Mouse (Mus musculus): Measurements from ENCODE around the gene Ccdc32. TPM values are rescaled to one million over a fixed set of nuclear protein-coding genes. Genes with fewer than 3 reads are reported as not detected.
"Not testable (repeated sequence)": the region's sequence is repeated elsewhere in the genome, so short reads cannot be mapped to it uniquely, and the experiment has no call there.

Gene Ccdc32
- total RNA-seq (2022): 1 to 10 TPM; 2.9 to 5.4 (median 4.2) TPM

DNA sequence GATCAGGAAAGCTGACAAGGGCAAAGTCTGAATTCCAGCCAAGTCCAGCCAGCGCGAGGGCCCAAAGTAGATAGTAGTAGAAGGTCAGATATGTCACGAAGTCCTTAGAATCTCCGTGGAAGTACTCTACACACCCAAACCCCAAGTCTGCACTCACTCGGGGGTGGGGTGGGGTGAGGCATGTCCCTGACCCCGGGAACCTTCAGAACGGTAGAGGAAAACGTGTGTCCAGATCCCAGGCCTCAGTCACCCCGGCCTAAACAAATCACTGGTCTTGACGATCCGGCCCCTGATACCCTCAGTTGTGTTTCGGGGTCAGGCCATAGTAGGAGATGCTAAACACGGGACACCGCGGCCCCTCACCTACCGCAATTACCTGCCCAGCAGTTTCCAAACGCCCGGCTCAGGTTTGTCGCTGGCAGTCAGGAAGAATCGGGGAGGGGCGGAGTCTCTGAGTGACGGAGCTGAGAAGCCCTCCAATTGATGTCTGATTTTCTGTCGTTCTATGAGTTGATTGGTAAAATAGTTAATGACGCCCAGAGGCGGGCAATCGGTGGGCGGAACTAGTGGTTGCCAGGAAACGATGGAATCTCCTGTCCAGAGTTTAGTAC lies at the start of gene Ccdc32:
Ccdc32 (minus strand) TSS at position 453 of the 611 bp plus-strand sequence.
- peak; percentile 93 to 97 for DNase-seq (ENCODE audit: low spot score in 2 of 2)

DNA sequence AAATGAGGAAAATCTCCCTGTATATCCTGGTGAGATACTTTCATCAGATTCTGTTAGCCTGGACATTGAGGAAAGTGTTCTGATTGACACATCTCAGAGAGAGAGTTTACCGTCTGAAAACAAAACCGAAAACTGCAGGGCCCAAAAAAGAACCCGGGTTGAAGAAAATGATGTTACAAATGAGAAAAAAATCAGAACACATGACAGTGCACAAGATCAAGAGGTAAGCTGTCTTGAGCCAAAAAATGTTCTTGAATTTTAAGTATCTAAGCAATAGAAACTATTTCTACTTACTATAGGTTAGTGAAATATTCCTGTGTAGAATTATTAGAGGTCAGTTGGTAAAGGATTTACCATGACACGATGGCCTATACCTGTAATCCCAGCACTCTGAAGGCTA lies 43.2 kb upstream of the Ccdc32 start:
- DNase-seq (ENCODE audit: low spot score in 2 of 2): no peak

DNA sequence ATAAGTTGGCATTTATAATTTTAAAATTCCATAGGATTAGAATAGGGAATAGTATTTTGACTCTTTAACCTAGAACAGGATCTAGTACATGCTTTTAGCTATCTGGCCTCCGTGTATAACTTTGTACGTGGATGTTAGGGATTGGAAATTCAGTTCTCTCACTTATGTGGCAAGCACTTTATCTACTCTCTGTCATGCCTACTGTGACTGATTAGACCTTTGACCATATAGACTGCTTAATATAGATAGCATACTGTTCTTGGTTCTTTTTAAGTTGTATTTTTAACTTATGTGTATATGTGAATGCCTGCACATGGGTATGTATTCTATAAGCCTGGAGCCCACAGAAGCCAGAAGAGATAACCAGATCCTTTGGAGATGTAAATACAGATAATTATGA lies 30.9 kb upstream of the Ccdc32 start:
- no peak for DNase-seq (ENCODE audit: low spot score in 2 of 2)

DNA sequence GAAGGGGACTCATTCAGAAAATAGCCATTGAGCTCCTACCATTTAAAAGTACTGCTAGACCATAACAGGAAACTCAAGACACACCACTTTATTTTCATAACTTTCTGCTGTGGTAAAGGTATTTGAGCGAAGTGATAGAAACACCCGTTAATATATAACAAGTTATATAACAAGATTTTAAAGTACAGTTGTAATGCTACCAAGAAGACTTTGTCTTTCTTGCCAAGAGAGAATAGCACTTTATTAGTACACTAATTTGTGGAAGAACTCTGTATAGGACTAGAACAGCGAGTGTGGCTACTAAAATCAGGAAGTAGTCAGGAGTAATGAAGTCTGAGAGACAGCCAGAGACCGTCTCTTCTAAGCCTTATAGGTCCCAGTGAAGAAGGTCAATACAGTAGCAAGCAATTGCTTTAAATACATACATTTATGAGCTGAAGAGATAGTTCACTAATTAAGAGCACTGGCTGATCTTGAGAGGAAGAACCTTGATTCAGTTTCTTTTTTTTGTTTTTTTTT lies 21.0 kb upstream of the Ccdc32 start:
- no peak for DNase-seq (ENCODE audit: low spot score in 2 of 2)

DNA sequence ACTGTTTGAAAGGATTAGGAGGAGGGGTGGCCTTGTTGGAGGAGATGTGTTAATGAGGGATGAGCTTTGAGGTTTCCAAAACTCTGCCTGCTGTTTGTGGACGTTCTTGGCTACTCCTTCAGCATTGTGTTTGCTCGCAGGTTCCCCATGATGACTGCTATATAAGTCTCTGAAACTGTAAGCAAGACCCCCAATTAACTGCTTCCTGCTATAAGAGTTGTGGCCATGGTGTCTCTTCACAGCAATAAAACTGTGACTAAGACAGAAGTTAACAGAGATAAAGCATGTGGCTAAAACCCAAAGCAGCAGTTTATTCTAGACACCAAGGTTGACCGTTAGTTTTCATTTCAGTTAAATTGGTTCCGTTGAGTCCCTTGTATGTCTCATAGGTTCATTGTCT lies 18.7 kb upstream of the Ccdc32 start:
- no peak for DNase-seq (ENCODE audit: low spot score in 2 of 2)

DNA sequence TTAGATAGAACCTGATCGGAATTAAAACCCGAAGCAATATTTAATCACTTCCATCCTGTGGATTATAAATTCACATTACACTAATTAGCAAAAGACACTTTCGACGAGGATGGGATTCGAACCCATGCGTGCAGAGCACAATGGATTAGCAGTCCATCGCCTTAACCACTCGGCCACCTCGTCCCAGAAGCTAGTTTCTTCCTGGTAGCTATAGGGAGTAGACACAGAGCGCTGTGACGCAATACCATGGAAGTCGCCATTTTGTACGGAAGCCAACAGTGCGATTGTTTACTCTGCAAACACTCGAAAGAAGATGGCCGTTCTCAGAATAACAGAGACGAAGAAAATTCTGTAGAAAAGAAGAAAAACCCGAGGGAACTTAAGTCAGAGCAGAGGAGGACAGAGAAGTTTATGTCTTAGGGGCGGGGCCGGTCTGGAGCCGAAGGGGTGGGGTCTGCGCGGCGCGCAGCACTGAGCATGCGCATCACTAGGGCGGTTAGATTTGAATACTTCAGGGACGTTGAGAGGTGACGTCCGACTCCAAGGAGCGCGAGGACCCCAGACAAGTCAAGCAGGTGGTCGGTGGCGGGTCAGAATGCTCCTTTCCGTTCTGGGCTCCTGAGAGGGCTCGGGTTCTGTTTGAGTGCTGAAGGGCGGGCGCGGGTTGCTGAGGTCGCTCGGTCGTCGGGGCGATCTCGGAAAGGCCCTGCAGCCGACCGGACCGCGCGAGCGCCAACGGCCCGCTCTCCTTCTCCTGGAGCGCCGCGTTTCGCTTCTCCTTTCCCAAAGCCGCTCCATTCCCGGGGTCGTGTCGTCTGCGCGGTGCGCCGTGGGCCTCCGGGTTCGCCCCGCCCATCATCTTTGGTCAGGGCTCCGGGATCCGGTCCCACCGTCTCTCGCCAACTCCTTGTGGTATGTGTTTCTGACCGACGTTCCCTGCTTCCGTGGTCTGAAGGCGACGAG lies 17.7 kb upstream of the Ccdc32 start, which contains the start of gene Knl1:
Knl1 (plus strand) TSS at position 471 of the 963 bp plus-strand sequence.
- peak; percentile 88 to 91 for DNase-seq (ENCODE audit: low spot score in 2 of 2)

DNA sequence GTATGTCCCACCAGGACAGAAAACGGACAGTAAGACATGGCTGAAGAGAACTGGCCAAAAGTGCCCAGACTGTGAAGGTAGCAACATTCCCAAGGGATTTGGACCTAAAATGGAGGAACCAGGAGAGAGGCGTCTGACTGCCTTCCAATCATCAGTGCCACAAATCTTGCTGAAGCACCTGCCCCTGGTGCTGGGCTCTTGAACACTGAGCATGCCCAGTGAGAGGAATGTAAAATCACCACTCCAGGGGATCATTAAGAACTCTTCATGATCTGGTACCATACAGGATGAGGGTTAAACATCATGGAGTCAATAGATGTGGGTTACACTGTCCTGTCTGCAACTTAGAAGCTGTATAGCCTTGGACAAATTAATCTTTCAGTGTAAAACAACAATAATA lies 16.0 kb upstream of the Ccdc32 start:
- no peak for DNase-seq (ENCODE audit: low spot score in 2 of 2)

DNA sequence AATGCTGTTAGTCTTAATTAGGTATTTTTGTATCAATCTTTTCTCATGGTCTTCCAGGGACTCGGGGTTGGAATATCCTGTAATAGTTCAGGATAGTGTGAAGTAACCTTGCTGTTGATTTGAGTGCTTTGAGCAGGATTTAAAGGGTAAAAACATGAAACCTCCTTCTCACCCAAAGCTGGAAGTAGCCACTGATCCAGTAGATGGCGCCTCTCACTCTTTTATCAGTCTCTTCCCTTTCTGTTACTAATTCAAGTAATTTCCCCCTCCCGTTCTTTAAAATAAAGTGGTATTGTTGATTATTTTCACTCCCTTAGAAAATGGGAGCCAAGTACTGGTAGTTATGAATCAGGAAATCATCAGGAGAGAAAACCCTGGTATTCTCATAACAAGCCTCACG lies 11.7 kb upstream of the Ccdc32 start:
- DNase-seq (ENCODE audit: low spot score in 2 of 2): no peak

DNA sequence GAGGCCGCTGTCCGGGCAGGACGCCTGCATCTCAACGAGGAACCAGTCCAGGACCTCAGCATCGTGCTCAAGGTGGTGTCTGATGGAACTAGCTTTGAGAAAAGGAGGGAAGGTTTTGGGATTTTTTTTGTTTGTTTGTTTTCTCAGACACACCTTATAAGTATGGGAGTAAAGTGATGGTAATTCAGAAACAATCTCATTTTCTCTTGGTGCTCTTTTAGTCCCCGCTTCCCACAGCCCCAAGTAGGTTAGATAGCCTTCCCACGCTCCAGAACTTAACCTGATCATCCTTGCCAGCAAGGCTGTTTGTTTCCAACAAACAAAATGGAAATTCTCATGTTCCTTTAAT lies 6.2 kb upstream of the Ccdc32 start:
- no peak for DNase-seq (ENCODE audit: low spot score in 2 of 2)

DNA sequence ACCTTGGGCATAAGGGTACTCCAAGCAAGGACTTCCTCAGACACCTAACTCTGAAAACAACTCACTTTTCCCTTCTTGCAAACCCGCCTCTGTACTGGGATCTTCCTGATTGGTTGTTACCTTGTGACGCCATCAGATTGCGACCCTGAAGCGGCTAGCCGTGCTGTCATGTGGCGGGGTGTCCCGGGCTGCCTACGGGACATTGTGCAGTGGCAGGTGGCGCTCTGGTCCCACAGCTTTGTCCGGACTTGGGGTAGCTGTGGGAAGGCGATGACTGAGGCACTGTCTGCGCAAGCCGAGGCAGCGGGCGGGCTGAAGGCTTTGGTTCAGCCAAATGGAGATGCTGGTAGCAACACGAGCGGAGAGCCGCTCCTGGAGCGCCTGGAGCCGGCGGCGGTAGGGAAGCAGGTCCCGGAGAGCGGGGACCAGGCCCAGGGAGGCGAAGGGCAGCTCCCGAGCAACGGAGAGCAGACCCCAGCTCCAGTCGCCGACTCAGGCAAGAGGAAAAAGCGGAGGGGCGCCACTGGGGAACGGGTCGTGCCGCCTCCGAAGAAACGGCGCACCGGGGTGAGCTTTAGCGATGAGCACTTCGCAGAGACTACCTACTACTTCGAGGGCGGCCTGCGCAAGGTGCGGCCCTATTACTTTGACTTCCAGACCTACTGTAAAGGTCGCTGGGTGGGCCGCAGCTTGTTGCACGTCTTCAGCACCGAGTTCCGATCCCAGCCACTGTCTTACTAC lies 5.6 kb upstream of the Ccdc32 start, which contains the start of gene Rpusd2:
Rpusd2 (plus strand) TSS at position 135 of the 741 bp plus-strand sequence.
- DNase-seq (ENCODE audit: low spot score in 2 of 2): peak; percentile 71 to 81

DNA sequence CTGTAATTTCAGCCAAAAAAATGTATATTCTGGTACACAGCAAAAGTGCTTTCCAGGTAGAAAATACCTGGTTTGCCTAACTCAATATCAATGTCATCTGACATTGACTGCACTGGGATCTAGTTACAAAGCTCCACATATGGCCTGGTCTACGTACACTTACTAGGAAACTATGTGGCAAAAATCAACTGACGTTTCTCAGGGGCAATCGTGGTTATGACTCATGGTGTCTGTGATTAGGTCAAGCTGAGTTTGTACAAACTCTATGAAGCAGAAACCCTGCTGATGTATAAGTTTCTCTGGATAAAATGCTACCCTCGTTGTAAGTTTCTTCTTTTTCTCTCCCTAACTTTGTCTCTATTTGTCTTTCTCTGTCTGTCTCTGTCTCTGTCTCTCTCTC lies 3.0 kb upstream of the Ccdc32 start:
- DNase-seq (ENCODE audit: low spot score in 2 of 2): no peak

DNA sequence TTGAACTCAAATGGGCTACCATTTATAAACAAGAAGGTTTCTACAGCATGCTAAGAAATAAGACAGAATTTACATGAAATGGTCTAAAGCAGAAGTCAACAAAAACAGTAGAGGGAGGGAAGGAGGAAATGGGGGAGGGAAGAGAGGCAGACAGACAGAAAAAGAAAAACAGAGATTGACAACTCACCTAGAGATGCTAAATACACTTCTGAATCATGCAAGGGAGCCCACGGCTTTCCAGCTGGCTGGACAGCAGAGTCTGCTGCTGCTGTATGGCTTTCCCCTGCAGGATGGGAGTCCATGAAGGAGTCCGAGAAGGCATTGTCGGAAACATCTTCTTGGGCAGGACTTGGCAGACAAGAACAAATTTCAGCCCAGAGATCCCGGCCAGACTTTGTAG lies 2.2 kb downstream of the Ccdc32 start:
- no peak for DNase-seq (ENCODE audit: low spot score in 2 of 2)

DNA sequence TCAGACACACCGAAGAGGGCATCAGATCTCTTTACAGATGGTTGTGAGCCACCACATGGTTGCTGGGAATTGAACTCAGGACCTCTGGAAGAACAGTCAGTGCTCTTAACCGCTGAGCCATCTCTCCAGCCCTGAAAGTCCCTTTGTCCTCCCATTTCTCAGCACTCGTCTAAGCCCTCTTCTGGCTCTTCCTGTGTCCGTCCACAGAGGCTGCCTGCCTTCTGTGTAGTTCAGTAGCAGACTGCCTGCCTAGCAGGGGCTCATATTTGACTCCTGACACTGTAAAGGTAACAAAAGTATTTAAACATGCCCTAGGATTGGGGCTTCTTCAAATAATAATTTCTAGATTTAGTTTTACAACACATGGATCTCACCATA lies 4.0 kb downstream of the Ccdc32 start:
- no peak for DNase-seq (ENCODE audit: low spot score in 2 of 2)

DNA sequence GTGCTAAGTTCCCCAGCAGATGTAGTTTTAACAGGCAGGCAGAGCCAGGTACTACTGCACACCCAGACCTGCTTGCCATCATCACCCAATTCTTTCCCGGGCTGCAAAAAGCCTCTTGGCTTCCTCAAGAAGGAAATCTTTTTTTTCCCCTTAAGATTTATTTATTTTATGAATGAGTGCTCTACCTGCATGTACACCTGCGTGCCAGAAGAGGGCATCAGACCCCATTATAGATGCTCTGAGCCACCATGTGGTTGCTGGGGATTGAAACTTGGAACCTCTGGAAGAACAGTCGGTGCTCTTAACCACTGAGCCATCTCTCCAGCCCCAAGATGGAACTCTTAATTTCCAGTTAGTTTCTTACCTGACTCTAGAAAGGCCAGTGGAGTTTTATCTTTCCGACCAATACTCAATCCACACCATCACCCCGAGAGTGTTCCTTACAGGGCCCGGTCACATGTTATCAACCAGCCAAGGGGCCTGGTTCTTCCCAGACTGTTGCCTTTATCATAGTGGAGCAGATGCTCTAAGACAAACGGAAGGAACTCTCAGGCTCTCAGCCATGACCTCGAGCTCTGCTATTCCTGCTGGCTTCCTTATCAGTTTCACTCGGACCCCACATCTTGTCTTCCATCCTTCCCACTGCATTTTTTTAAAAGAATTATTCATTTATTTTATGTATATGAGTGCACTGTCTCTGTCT lies 4.5 kb downstream of the Ccdc32 start:
- DNase-seq (ENCODE audit: low spot score in 2 of 2): no peak

DNA sequence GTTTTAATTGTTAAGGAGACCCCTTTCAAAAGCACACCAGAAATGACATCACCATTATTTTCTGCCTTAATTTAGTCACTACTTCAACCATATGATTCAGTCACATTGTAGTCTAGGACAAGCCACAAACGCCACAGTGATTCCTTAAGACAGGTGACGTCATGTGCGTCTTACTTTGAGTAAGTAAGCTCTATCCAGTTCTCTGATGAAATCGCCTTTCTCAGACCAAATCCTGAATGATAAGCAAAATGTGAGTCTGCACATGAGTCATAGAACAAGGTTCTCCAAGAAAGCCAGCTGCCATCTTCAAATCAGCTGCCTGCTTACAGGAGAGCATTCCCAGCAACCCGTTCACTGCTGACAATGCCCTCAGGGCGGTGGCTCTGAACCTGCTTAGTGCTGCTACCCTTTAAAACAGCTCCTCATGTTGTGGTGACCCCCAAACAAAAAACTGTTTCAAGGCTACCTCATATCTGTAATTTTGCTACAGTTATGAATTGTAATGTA lies 6.0 kb downstream of the Ccdc32 start:
- DNase-seq (ENCODE audit: low spot score in 2 of 2): no peak

DNA sequence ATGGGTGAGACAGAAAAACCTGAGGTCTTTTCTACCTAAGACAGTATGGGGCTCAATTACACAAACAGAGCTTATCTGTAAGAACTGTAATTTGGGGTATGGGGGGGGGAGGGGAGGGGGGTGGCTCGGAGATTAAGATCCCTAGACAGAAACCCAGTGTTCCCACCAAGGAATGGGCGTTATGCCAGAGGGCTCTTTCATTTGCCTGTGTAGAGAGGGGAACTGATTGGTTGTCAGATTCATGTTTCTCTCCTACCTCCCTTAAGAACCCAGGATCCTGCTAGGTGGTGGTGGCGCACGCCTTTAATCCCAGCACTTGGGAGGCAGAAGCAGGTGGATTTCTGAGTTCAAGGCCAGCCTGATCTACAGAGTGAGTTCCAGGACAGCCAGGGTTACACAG lies 9.7 kb downstream of the Ccdc32 start:
- no peak for DNase-seq (ENCODE audit: low spot score in 2 of 2)

DNA sequence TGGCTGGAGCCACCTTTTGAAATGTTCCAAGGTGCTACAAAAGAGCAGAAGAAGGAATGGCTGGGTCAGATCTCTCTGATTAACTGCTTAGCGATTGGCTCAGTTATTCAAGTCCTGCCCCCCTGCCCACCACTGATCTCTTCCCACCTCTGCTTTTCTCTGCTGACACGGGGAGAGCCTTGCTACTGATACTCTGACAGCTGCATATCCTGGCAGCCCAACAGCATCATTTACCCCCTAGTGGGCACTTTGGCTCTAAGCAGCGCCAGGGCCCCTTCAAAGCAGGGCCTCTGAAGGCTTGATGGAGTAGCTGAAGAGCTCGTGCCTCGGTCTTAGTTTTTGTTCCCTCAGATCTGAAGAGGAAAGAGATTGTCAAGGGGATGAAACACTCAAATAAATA lies 10.1 kb downstream of the Ccdc32 start:
- DNase-seq (ENCODE audit: low spot score in 2 of 2): peak in 1 of 2 experiments; percentile 7

DNA sequence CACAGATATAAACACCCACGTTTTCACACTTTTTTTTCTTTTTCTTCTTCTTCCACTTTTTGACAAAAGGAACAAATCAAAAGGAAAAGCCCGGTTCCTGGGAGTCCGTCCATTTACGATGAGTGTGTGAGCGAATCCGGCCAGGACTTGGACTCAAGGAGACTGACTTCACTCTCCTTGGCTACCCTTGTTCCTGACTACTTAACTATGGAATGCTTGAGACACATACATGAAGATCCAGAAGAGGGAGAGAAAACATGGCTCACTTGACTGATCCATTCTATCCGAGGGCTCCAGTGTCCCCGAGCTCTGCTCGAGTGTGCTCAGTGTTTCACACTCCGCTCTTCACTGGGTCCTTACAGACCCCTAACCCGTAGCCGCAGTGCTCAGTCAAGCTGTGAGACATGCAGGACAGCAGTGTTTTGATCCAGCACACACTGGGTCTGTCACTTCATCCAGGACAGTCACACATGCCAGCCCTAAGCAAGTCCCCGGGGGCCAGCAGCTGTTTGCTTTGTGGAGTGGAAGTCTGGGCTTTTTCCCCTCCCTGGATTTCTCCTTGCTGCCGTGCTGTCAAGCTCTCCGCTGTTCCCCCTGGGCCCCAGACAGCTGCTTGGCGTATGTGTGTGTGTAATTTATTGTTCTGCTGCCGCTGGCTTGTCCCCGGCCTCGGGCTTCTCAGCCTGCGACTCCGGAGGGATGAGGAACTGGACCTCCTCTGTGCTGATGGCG lies 10.6 kb downstream of the Ccdc32 start:
- DNase-seq (ENCODE audit: low spot score in 2 of 2): peak; percentile 37 to 51

DNA sequence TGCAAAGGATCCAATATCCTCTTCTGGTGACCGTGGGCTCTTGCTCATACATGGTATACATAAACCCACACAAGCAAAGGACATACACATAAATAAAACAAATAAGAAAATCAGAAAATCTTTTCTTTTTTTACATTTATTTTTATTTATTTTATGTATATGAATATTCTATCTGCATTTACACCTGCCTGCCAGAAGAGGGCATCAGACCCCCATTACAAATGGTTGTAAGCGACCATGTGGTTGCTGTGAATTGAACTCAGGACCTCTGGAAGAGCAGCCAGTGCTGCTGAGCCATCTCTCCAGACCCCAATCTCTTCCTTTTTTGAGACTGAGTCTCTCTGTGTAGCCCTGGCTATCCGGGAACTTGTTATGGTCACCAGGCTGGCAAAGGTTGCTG lies 11.5 kb downstream of the Ccdc32 start:
- no peak for DNase-seq (ENCODE audit: low spot score in 2 of 2)

DNA sequence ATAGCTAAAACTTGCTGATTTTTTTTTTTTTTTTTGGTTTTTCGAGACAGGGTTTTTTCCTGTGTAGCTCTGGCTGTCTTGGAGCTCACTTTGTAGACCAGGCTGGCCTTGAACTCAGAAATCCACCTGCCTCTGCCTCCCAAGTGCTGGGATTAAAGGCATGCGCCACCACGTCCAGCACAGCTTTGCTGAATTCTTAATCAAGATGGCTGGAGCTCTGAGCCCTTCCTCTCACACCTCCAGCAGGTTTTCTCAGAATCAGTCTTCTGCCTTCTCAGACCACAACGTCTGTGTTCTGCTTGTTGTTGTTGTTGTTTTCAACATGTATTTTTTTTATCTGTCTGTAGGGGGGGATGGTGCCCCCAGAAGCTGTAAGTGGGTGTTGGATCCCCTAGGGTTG lies 12.9 kb downstream of the Ccdc32 start:
- not testable (repeated sequence) for DNase-seq (ENCODE audit: low spot score in 2 of 2)

Data from gastrocnemius, adult 8-10 months (tissue).